In the genomic region with DNA sequence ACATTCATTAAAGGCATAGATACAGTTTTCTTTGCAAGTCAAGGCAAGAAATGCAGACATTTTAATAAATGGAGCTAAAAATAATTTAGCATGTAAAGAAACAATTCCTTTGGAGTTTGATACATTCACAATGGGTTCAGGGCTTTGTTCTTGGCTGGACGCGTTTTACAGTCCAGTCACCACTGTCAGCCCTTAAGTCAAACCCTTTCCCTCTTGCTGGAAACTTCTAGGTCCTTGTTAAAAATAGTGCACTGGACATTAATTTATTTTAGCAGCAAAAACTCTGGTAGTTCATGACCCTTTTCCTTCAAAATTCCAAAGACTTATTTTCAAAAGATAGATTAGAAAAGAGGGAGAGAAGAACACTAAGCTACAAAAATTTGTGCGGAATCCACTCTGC, we compare ENCODE assay signal across 10 mouse cellular contexts.
DNase-seq lines count a peak whose midpoint lies in the region; ATAC-seq and TF ChIP-seq lines count a peak whose summit lies in the region.
"Had no signal": no experiment of that assay in that cellular context is flagged by ENCODE, and none has a peak within 500 bp of the region (broad histone marks: within the 10 kb centered on the region; RNA-seq: fewer than 3 reads in every experiment).

No protein-coding gene starts in this region.

- H3K4me2 ChIP-seq in heart, embryonic 13.5 days: peak overlapping the region; percentile 88
- H3K4me2 ChIP-seq in stomach, embryonic 14.5 days (replicated peaks; ENCODE audit: low read depth, low read length): peak overlapping the region; percentile 76
- no peak overlapping the region; the same call in 1 of the 2 replicates for H3K4me2 ChIP-seq in stomach, postnatal 0 days (replicated peaks; ENCODE audit: low read depth)
- peak overlapping the region; percentile 81 for H3K4me2 ChIP-seq in limb, embryonic 11.5 days (ENCODE audit: low read depth, severe bottlenecking)
- H3K4me2 ChIP-seq in stomach, embryonic 16.5 days (ENCODE audit: low read depth, low read length): peak overlapping the region; percentile 93

- intact Hi-C loops in heart, postnatal 36 days (cut with DNase I): no loop called here

- H3K9me3 ChIP-seq in heart, embryonic 13.5 days: no peaks in the 10 kb centered on the region
- H3K9me3 ChIP-seq in stomach, embryonic 14.5 days (ENCODE audit: control insufficient read depth, low read depth, low read length): no peaks in the 10 kb centered on the region
- no peaks in the 10 kb centered on the region for H3K9me3 ChIP-seq in stomach, postnatal 0 days (ENCODE audit: control insufficient read depth, low read length)
- no peaks in the 10 kb centered on the region for H3K9me3 ChIP-seq in limb, embryonic 11.5 days (ENCODE audit: control insufficient read depth, low read length)
- H3K9me3 ChIP-seq in stomach, embryonic 16.5 days (replicated peaks; ENCODE audit: control insufficient read depth, low read length): no peaks in the 10 kb centered on the region
- H3K9me3 ChIP-seq: megakaryocyte, embryonic 14.5 days had no signal

- H3K27me3 ChIP-seq in heart, embryonic 13.5 days (replicated peaks): no peaks in the 10 kb centered on the region
- no peaks in the 10 kb centered on the region for H3K27me3 ChIP-seq in stomach, embryonic 14.5 days (ENCODE audit: control insufficient read depth, insufficient read depth, low read length)
- no peaks in the 10 kb centered on the region for H3K27me3 ChIP-seq in stomach, postnatal 0 days (ENCODE audit: control insufficient read depth, insufficient read depth, low read length)
- no peaks in the 10 kb centered on the region for H3K27me3 ChIP-seq in limb, embryonic 11.5 days (ENCODE audit: control insufficient read depth, insufficient read depth, low read length)
- H3K27me3 ChIP-seq in stomach, embryonic 16.5 days (ENCODE audit: control insufficient read depth, insufficient read depth, low read length): no peaks in the 10 kb centered on the region
- no peaks in the 10 kb centered on the region for H3K27me3 ChIP-seq in thymus, adult 2 months (ENCODE audit: control insufficient read depth, insufficient read depth, low read length)

- H3K4me1 ChIP-seq in heart, embryonic 13.5 days: peaks cover 14% of the 10 kb centered on the region
- peaks cover 10% of the 10 kb centered on the region; the same call in 1 of the 2 replicates for H3K4me1 ChIP-seq in stomach, embryonic 14.5 days (ENCODE audit: control insufficient read depth, insufficient read depth, low read length)
- no peaks in the 10 kb centered on the region for H3K4me1 ChIP-seq in stomach, postnatal 0 days (replicated peaks; ENCODE audit: control insufficient read depth, insufficient read depth)
- peaks cover 17% of the 10 kb centered on the region for H3K4me1 ChIP-seq in limb, embryonic 11.5 days (ENCODE audit: control insufficient read depth, insufficient read depth, low read length)
- peaks cover 13% of the 10 kb centered on the region for H3K4me1 ChIP-seq in stomach, embryonic 16.5 days (ENCODE audit: control insufficient read depth, insufficient read depth, low read length)
- H3K4me1 ChIP-seq in thymus, adult 2 months (replicated peaks; ENCODE audit: control insufficient read depth, insufficient read depth, low read length): peaks cover 8% of the 10 kb centered on the region

- no peak overlapping the region for H3K27ac ChIP-seq in heart, embryonic 13.5 days (replicated peaks)
- peak overlapping the region; percentile 55; the same call in 1 of the 2 replicates for H3K27ac ChIP-seq in stomach, embryonic 14.5 days (ENCODE audit: low read length)
- H3K27ac ChIP-seq in stomach, postnatal 0 days (replicated peaks): no peak overlapping the region
- H3K27ac ChIP-seq in limb, embryonic 11.5 days (replicated peaks; ENCODE audit: low read depth, low read length): 0 out of 2 replicates have a peak overlapping the region, but pooled peaks have one; percentile 68
- H3K27ac ChIP-seq in stomach, embryonic 16.5 days (ENCODE audit: low read length): no peak overlapping the region
- H3K27ac ChIP-seq in thymus, adult 2 months (ENCODE audit: control insufficient read depth, insufficient read depth, low read length): no peak overlapping the region

- peaks cover 12% of the 10 kb centered on the region for H3K36me3 ChIP-seq in heart, embryonic 13.5 days
- H3K36me3 ChIP-seq in stomach, embryonic 14.5 days (ENCODE audit: control insufficient read depth, insufficient read depth, low read length): no peaks in the 10 kb centered on the region
- H3K36me3 ChIP-seq in stomach, postnatal 0 days (ENCODE audit: control insufficient read depth, insufficient read depth, low read length): no peaks in the 10 kb centered on the region
- H3K36me3 ChIP-seq in limb, embryonic 11.5 days (ENCODE audit: control insufficient read depth, insufficient read depth, low read length): no peaks in the 10 kb centered on the region
- H3K36me3 ChIP-seq in stomach, embryonic 16.5 days (ENCODE audit: control insufficient read depth, insufficient read depth, low read length): no peaks in the 10 kb centered on the region
- H3K36me3 ChIP-seq in thymus, adult 2 months (ENCODE audit: control insufficient read depth, insufficient read depth, low read length): no peaks in the 10 kb centered on the region

- ATAC-seq in heart, embryonic 13.5 days (ENCODE audit: extremely low read depth, insufficient number of reproducible peaks, low FRiP score, low TSS enrichment): no peak
- no peak for ATAC-seq in stomach, embryonic 14.5 days (ENCODE audit: insufficient number of reproducible peaks, insufficient read depth, low FRiP score, low read depth)
- ATAC-seq in stomach, postnatal 0 days (ENCODE audit: low FRiP score, low TSS enrichment): no peak
- no peak for ATAC-seq in limb, embryonic 11.5 days (ENCODE audit: insufficient number of reproducible peaks, low FRiP score, low TSS enrichment, low read depth)
- ATAC-seq in stomach, embryonic 16.5 days (ENCODE audit: insufficient read depth, low FRiP score): no peak
- no peak for ATAC-seq in inflammation-experienced regulatory T-cells, adult 6 months

- H3K4me3 ChIP-seq in heart, embryonic 13.5 days: peak overlapping the region; percentile 56; the same call in 1 of the 2 replicates
- H3K4me3 ChIP-seq in stomach, embryonic 14.5 days (ENCODE audit: low read depth, low read length): peak overlapping the region; percentile 38; the same call in 1 of the 2 replicates
- H3K4me3 ChIP-seq in stomach, postnatal 0 days (ENCODE audit: low read depth, low read length): no peak overlapping the region
- peak overlapping the region; percentile 54 for H3K4me3 ChIP-seq in limb, embryonic 11.5 days (ENCODE audit: low read depth, low read length)
- peak overlapping the region; percentile 49; the same call in 1 of the 2 replicates for H3K4me3 ChIP-seq in stomach, embryonic 16.5 days (replicated peaks; ENCODE audit: low read length)
- no peak overlapping the region; the same call in 1 of the 2 replicates for H3K4me3 ChIP-seq in thymus, adult 2 months (ENCODE audit: control insufficient read depth, insufficient read depth, low read length)

- 62% methylated on average over 3 of the region's 3 CpGs for WGBS in heart, embryonic 13.5 days
- WGBS in stomach, embryonic 14.5 days: 37% methylated on average over 3 of the region's 3 CpGs
- WGBS in stomach, postnatal 0 days: 67% methylated on average over 3 of the region's 3 CpGs
- WGBS in limb, embryonic 11.5 days: 26% methylated on average over 3 of the region's 3 CpGs
- WGBS in stomach, embryonic 16.5 days: 38% methylated on average over 3 of the region's 3 CpGs
- WGBS in thymus, adult 2 months: 44% methylated on average over 3 of the region's 3 CpGs

- no peak for TF ChIP-seq EP300 in stomach, postnatal 0 days (optimal IDR thresholded peaks at IDR 0.05)

- DNase-seq in heart, postnatal 36 days: no peak
- DNase-seq in stomach, postnatal 0 days (ENCODE audit: low spot score): no peak
- no peak for DNase-seq in limb, embryonic 11.5 days (ENCODE audit: low spot score)
- DNase-seq in thymus, adult 2 months: no peak
- DNase-seq: kidney, adult 8-10 months had no signal

- H3K9ac ChIP-seq in heart, embryonic 13.5 days: no peak overlapping the region
- no peak overlapping the region for H3K9ac ChIP-seq in stomach, embryonic 14.5 days (replicated peaks; ENCODE audit: low read depth, low read length)
- no peak overlapping the region for H3K9ac ChIP-seq in stomach, postnatal 0 days (ENCODE audit: low read length)
- peak overlapping the region; percentile 68 for H3K9ac ChIP-seq in limb, embryonic 11.5 days (ENCODE audit: low read length)
- no peak overlapping the region for H3K9ac ChIP-seq in stomach, embryonic 16.5 days (ENCODE audit: low read length)

- no peak for TF ChIP-seq POLR2A in thymus, adult 2 months (IDR thresholded peaks at IDR 0.05; ENCODE audit: control insufficient read depth, extremely low read depth, insufficient read depth, low read length, poor library complexity)

- TF ChIP-seq CTCF in stomach, postnatal 0 days (IDR thresholded peaks at IDR 0.05; ENCODE audit: low read depth): no peak
- no peak for TF ChIP-seq CTCF in thymus, adult 2 months (IDR thresholded peaks at IDR 0.05; ENCODE audit: borderline replicate concordance, control insufficient read depth, extremely low read depth, insufficient read depth, low read length, poor library complexity)

Comparison
In these comparisons a context has a peak if more than half of its experiments do, and no peak if none do; other contexts are left out.
1. H3K27ac ChIP-seq: peak in stomach, embryonic 14.5 days (single experiment) and limb, embryonic 11.5 days (single experiment); none in heart, embryonic 13.5 days (single experiment), stomach, postnatal 0 days (single experiment), stomach, embryonic 16.5 days (single experiment) and thymus, adult 2 months (single experiment).
2. H3K4me3 ChIP-seq: peak in heart, embryonic 13.5 days (single experiment), stomach, embryonic 14.5 days (single experiment), limb, embryonic 11.5 days (single experiment) and stomach, embryonic 16.5 days (single experiment); none in stomach, postnatal 0 days (single experiment) and thymus, adult 2 months (single experiment).